Comparison of ENCODE assay signal across 24 mouse cellular contexts in genomic region chr14:79285549-79285948, GRCm38 (mm10). TPM values are rescaled to one million over a fixed set of nuclear protein-coding genes. Genes with fewer than 3 reads are reported as not detected.
"Had no signal": no experiment of that assay in that cellular context is flagged by ENCODE, and none has a peak within 500 bp of the region (broad histone marks: within the 10 kb centered on the region; RNA-seq: fewer than 3 reads in every experiment).

No protein-coding gene starts in this region.

- DNase-seq: liver, postnatal 0 days; lung, adult 2 months; lung, postnatal 14 days; lung, postnatal 36 days; right cerebral cortex, postnatal 14 days; thymus, adult 2 months; thymus, postnatal 25 days had no signal

- H3K9ac ChIP-seq: liver, postnatal 0 days; lung, embryonic 15.5 days; midbrain, embryonic 13.5 days; midbrain, embryonic 15.5 days; neural tube, embryonic 12.5 days had no signal

- H3K36me3 ChIP-seq: lung, embryonic 15.5 days; midbrain, embryonic 13.5 days; midbrain, embryonic 15.5 days; neural tube, embryonic 12.5 days had no signal

- H3K27ac ChIP-seq: lung, embryonic 15.5 days; macrophage; midbrain, embryonic 13.5 days; midbrain, embryonic 15.5 days; neural tube, embryonic 12.5 days had no signal

- H3K4me1 ChIP-seq: lung, embryonic 15.5 days had no signal

- H3K9me3 ChIP-seq: lung, embryonic 15.5 days; midbrain, embryonic 13.5 days; midbrain, embryonic 15.5 days; neural tube, embryonic 12.5 days had no signal

- H3K27me3 ChIP-seq: lung, embryonic 15.5 days; megakaryocyte, embryonic 14.5 days; midbrain, embryonic 15.5 days; neural tube, embryonic 12.5 days had no signal

- H3K4me3 ChIP-seq: lung, embryonic 15.5 days; megakaryocyte, embryonic 14.5 days; midbrain, embryonic 13.5 days; midbrain, embryonic 15.5 days; neural tube, embryonic 12.5 days had no signal

RNA-seq across cellular contexts. Expression of gene Zfp957, which starts 38.4 kb away (rescaled TPM):
- total RNA-seq: megakaryocyte progenitor cell, adult 5-6 weeks; midbrain, postnatal 0 days; monocyte, adult 5-6 weeks; neutrophil, adult 5-6 weeks had no signal
- polyA plus RNA-seq: liver, postnatal 0 days; lung, adult 2 months; lung, embryonic 15.5 days; lung, postnatal 0 days; macrophage; midbrain, embryonic 11.5 days; midbrain, embryonic 13.5 days; neural tube, embryonic 12.5 days; neural tube, embryonic 14.5 days; spleen, adult 2 months; stomach, embryonic 14.5 days; stomach, embryonic 16.5 days; thymus, adult 2 months; urinary bladder, adult 2 months had no signal
